Mouse (Mus musculus): ENCODE measurements around the gene Dcaf17.

- TF ChIP-seq CTCF (IDR thresholded peaks at IDR 0.05; ENCODE audit: control insufficient read depth, insufficient read depth, low read length), result no peak
- TF ChIP-seq POLR2A (IDR thresholded peaks at IDR 0.05; ENCODE audit: borderline replicate concordance, control insufficient read depth, low read depth, low read length), result no peak
Observed at GRCm38 (mm10) chr2:71140622-71141021, 85.5 kb downstream of the Dcaf17 start.

Measured in bone marrow, adult 2 months (tissue).